Mouse (Mus musculus) G1E-ER4 (cell line): ENCODE data around the gene Aasdh. TPM values are rescaled to one million over a fixed set of nuclear protein-coding genes. Genes with fewer than 3 reads are reported as not detected.

Source experiments
- GATA1 ChIP-seq: IDR thresholded peaks from one replicate; pipeline ENCODE4 v1.8.0; 2012; ENCODE audit warnings: low read length, inconsistent platforms
- polyA plus RNA-seq: library from polyadenylated mRNA; stranded (reverse); fragments of >175 nt; gene quantifications from 2 replicates; pipeline ENCODE4 v1.2.3, GENCODE M21; 2012

Gene Aasdh
- polyA plus RNA-seq, 1 experiment, result 3.8 TPM

- TF ChIP-seq GATA1, result no peak
These were observed 23.0 kb upstream of the Aasdh start for GRCm38 (mm10) chr5:76928124-76928832.

GRCm38 (mm10) chr5:76924296-76924695, 19.0 kb upstream of the Aasdh start:
- TF ChIP-seq GATA1, result no peak

GRCm38 (mm10) chr5:76923428-76923827, 18.1 kb upstream of the Aasdh start:
- no peak for TF ChIP-seq GATA1

DNA sequence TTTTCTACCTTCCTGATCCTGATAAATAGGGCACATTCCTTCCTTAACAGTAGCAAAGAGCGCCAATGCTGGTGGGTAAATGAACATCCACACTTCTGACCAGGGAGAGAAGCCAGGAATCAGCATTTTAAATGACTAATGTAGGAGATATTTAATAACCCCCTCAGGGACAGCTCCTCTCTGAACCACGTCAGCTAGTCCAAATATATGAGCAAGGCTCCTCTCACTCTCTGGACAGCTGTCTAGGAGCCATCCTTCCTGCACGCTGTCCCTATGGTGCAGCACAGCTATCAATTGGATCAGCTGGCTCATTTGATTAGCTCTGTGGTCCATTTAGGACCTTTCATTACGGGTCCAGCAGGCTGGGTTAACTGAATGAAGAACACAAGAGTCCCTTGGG, 17.5 kb upstream of the Aasdh start:
- TF ChIP-seq GATA1, result no peak

DNA sequence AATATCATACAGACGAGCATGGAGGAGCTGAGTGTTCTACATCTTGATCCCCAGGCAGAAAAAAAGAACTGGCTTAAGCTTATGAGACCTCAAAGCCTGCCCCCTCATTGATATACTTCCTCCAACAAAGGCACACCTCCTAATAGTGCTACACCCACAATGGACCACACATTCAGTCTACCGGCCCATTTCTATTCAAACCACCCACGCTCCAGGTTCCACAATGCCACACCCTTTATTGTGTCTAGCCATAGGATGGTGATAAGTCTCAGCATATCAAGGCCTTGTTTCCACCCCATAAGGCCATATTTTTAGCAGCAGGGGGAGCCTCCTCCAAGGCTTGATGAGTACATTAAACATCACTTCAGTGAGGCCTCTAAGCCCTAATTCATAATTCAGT, 5.5 kb upstream of the Aasdh start:
- TF ChIP-seq GATA1, result no peak

DNA sequence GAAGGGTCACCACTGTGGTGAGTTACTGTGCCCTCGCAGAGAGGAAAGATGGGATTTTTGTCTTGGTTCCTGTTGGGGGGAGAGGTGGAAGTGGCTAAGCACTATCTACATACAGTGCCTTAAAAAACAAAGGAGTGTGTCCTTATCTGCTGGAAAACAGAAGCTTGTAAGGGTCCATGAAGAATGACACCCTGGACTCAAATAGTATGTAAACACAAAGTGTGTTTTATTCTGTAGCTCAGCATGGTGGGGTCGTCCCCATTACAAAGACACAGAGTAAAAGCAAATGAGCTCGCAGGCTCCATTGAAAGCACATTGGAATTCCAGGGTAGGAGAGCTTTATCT, 813 bp upstream of the Aasdh start:
- no peak for TF ChIP-seq GATA1

DNA sequence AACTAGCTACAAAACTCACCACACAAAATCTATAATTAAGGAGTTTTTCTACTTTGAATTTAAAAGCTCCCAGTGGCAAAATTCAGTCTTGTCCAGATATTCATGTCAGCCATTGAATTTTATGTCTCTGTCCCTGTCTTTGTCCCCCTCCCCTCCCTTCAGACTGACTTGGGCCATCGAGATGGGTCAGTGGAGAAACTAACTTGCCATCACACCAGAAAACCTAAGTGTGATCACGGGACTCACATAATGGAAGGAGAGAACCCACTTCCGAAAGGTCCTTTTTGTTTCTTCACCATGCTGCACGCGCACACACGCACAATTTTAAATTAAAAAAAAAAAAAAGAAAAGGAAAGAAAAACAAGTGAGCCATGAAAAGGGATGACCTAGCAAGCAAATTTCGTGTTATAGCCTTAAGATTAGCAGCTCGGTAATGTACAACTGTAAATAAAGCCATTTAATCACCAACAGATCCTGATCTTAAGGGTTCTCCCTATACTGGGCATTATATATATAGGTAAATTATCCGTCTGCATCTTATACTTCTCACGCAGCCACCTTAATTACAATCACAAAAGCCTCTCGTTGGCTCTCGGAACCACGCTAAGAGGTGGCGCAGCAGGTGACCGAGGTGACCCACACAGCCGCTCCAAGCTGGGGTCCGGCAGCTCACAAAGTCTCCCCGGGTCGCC, 455 bp downstream of the Aasdh start:
- TF ChIP-seq GATA1, result no peak

- TF ChIP-seq GATA1, result no peak
These were observed 3.2 kb downstream of the Aasdh start for GRCm38 (mm10) chr5:76902131-76902530.

- TF ChIP-seq GATA1, result no peak
These were observed 12.2 kb downstream of the Aasdh start for GRCm38 (mm10) chr5:76893084-76893483.

DNA sequence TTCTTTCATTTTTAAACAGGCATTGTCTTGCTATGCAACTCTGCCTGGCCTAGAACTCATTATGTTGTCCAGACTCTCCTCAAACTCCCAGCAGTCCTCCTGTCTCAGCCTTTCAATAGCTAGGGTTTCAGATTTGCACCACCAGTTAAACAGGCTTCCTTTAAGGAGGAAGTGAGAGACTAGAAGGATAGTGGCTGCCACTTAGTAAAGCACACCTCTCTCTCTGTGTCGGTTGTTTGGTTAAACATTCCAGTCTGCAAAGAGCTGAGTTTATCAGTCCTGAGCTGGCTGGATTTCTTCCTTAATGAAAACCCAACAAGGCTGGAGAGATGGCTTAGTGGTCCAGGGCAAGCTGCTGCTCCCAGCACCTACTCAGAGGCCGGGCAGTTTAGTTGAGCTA, 12.7 kb downstream of the Aasdh start:
- no peak for TF ChIP-seq GATA1

GRCm38 (mm10) chr5:76887011-76887410, 18.3 kb downstream of the Aasdh start:
- TF ChIP-seq GATA1, result no peak

DNA sequence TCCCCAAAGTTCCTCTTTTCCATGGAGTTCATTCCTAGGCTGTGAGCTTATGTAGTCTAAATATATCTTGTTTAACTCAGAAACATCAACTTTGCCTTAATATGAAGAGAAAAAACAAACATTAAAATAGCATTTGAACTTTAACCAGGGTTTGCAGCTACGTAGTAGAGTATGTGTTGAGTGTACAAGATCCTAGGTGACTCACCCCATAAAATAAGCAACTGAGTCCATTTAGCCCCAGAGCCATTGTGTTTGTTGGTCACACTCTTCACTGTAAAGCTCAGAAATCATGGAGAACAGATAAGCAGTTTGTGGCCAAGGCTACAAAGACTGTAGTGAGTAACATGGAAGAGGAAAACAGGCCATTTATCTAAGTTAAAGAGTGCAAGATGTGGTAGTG, 21.2 kb downstream of the Aasdh start:
- no peak for TF ChIP-seq GATA1

DNA sequence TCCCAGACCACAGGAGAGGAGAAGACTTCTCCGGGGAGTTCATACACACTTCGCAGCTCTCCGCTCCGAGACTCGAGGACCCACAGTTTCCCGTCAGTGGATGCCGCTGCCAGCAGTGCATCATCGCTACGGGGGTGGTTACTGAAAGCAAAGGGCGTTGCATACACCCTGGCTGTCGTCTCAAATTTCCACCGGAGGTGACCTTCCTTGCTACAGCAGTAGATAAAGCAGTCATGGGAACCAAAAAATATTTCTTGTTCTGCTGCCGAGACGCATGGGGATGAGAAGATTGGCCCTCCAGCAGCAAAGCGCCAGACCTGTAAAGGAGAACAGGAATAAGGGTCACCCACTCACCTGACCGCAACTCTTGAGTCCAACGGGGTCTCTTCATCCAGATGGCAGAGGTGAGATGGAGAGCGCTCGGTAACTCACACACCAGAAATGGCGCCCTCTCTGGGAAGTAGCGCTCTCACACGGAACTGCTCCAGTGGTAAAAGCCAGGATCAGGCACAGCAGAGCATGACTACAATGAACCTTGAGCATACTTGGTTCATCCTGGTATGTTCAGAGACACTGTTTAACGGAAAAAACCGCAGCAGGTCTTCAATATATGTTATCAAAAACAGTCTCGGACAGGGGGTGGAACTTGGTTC, 29.1 kb downstream of the Aasdh start:
- no peak for TF ChIP-seq GATA1

DNA sequence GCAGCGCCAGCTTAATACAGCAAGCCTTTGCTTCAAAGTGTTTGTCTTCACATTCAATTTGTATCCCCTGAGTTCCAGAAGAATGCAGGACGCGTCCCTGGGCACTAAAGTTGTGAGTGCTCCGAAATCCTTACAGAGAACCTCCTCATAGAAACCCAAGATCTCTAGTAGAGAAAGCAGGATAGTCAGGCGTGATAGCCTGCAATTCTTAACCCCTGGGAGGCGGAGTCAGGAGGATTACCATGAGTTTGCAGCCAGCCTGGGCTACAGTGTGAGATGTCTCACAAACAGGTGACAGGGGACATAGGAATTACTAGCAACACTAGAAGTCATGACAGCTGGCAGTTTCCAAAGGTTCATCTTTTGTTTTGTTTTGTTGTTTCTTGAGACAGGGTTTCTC, 35.8 kb downstream of the Aasdh start:
- no peak for TF ChIP-seq GATA1

DNA sequence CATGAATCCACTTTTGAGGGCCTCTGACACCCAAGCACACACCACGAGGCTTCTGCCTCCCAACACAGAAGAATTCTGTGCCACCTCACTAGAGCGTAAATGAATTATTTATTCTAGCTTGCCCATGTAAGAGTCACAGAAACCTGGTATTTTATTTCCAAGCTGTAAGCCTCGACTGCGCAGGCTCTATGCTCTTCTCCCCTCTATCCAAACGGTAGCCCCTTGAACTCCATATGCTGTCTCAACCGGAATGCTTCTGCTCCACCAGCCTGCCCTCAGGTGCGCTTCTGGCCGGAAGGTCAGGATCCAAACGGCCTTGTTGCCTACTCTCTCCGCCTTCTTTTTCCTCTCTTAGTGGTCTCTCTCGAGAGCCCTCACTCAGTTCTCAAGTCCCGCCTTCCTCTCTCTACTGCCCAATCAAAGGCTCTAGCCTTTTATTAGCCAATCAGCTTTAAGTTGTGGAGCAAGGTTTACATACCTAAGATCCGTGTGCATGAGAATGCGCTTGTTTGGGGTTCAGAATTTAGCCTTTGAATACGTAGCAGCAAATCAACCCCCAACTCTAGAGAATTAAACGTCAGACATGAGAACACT, 36.5 kb downstream of the Aasdh start:
- TF ChIP-seq GATA1, result no peak

- no peak for TF ChIP-seq GATA1
These were observed 38.5 kb downstream of the Aasdh start for GRCm38 (mm10) chr5:76866819-76867218.

GRCm38 (mm10) chr5:76858444-76858843, 46.9 kb downstream of the Aasdh start:
- no peak for TF ChIP-seq GATA1
